Mouse (Mus musculus): Measurements from ENCODE around the gene Tm2d3. TPM values are rescaled to one million over a fixed set of nuclear protein-coding genes. Genes with fewer than 3 reads are reported as not detected.

Gene Tm2d3
- total RNA-seq (2023), result 10 to 100 TPM; 21.3 to 26.0 TPM

DNA sequence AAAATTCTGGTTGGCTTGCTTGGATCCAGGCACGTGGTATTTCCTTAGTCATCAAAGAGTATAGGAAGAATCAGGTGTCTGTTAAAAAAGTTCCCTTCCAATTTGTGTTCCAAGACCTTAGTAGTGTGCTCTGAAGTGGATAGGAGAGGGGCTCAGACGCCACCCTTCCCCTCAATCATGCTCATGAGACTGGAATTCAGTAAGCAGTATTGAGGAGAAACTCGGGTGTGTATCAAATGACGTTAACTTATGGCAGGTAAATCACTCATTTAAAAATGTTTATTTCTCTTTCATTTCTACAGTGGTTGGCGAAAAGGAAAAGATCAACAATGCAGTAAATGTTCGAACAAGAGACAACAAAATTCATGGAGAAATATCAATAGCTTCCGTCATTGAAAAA is at the start of gene Tm2d3:
Tm2d3 (plus strand) TSS at position 301 of the 400 bp plus-strand sequence.

DNA sequence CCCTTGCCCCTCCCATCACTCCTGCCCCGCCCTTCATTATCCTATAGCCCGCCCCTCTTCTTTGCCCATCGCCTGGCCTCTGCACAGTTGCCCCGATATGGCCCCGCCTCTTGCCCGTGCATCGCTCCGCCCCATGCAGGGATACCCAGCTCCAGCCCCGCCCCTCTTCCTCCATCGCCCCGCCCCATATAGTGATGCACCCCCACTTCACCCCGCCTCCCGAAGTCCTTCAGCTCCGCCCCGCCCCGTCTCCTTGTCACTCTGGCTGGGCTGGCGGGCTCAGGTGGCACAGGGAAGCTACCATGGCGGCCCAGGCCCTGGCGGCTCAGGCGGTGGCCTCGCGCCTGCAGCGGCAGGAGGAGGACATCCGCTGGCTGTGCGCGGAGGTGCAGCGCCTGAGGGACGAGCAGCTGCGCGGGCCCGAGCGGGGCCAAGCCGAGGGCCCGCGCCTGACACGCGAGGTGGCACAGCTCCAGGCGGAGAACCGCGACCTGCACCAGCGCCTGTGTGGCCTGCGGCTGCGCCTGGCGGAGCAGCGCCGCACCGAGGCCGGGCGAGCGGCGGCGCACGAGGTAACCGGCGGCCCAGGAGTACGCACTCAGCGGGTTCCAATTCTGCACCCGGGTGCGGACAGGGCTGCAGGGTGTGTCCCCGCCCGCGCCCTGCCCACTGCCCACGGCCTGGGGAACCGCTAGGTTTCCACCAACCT is 46.2 kb upstream of the Tm2d3 start, which contains the start of gene Tarsl2:
Tarsl2 (plus strand) TSS at position 256 of the 709 bp plus-strand sequence.

Other genes with a start within 250 kb of the Tm2d3 start
- 1 to 10 TPM; 5.6 to 5.9 TPM for gene Tjp1, start 163.4 kb upstream of the Tm2d3 start, total RNA-seq (2023)
- gene Tarsl2, start 46.3 kb upstream of the Tm2d3 start, total RNA-seq (2023), result 1 to 10 TPM; 2.7 to 3.7 TPM
- not detected for gene Pcsk6, start 170.6 kb downstream of the Tm2d3 start, total RNA-seq (2023)

Measured in monocyte, adult 59 days (primary cell).